Mouse (Mus musculus): ENCODE measurements at regions not wholly inside any gene's neighbourhood (a gene's known extent, or its start where the extent isn't known, plus 50 kb on each side); places are given as distances from the start of the nearest gene placed in this dataset.

DNA sequence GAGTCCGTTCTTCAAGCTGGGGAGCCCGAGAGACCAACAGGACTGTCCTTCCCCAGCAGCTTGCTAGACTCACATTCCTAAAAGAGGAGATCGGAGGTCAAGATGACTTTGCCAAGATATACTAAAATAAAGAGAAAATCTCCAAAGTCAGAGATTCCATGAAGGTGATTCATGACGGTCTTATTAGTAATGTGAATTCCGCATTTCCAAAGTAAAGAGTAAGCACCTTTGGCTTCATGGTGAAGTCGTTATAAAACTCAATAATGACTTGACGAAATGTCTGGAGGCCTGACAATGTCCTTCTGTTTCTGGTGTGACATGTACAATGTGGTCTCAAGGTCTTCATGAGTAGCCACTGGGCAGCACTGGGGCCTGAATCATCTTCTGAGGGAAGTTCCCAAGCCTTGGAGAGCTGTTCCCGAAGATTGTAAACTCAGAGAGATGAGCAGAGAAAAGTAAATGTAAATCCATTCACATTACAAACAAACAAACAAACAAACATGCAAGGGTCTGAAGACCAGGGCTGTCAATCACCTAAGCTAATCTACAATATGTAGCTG is 157.7 kb downstream of the Cog6 start:
- no peak for DNase-seq

DNA sequence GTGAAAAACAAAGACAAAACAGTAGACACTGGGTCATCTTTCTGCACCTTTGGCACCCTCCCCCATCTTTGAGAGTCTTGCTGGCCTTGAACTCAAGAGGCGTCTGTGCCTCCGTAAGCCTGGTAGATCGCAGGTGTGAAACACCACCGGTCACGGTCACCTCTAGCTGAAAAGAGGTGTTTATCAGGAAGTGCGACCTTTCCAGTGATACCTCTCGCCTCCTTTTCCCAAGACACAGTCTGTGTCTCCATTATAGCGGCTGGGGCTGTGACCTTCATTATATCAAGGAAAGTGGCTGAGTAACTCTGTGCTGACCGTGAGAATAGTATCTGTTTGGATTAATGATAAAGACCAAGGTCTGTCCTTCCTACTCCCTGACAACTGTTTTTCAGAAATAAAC is 158.8 kb downstream of the Cog6 start:
- DNase-seq, result no peak

DNA sequence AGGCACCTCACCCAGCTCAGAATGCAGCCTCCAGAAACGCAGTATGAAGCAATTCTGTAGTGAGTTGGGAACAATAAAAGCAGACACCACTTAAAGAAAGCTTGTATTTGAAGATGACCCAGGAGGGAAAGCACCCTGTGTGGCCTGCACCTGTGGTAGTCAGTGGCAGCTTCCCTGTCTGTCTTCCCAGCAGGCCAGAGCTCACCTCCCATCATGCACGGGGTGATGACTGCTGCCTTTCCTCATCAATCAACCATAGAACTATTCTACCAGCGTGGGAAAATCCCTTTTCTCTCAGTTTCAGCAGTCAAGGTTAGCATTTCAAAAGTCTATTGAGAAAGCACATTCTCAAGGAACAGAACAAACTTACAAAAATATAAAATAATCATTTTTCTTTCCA is 160.0 kb downstream of the Cog6 start:
- DNase-seq, result no peak

DNA sequence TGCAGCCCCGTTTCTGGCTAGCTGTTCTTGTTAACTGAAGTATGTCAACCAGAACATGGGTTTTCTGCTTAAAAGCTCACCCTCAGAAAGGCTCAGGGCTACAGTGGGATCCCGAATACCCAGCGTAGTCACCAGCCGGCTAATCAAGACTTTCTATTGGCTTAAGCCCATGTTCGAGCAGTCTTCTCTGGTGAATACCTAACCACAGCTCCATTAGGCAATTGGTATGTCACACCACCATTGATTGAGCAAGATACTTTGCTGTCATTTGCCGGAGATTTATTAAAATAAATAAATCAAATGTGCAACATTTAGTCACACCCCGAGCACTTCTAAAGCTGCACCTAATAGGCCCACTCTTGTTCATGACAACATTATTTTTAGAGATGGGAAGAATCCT is 162.5 kb downstream of the Cog6 start:
- no peak for DNase-seq

DNA sequence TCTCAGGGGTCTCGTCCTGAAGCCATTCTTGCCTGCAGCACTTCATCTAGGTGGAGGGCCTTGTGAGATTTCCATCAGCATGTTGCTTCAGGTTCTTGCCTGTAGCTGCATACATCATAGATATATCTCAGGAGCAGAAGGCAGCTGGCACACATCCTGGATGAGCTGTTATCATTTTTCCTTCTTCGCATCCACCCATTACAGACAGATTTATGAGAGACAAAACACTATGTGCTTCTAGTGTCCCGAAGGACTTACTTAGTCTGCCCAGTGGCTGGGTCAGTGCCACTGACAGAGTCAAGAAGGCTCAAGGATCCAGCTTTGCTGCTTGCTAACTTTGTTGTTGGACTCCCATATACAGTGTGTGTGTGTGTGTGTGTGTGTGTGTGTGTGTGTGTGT is 163.9 kb downstream of the Cog6 start:
- DNase-seq, result no peak

DNA sequence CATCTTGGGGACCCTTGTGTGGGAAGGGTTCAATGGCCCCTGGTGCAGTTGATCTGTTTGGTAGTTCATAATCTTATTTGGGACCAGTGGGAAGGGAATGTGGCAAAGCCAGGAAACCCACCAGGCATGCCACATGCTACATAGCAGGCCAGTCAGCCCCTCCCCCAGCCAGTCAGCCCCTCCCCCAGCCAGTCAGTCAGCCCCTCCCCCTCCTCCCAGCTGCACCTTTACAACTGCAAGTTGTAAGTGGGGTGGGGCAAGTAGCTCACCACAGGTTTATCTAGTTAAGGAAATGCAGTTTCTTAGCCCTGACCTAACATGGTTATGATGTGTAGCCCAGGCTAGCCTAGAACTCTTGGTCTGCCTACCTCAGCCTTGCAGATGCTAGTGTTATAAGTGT is 171.9 kb downstream of the Cog6 start:
- DNase-seq, result no peak

DNA sequence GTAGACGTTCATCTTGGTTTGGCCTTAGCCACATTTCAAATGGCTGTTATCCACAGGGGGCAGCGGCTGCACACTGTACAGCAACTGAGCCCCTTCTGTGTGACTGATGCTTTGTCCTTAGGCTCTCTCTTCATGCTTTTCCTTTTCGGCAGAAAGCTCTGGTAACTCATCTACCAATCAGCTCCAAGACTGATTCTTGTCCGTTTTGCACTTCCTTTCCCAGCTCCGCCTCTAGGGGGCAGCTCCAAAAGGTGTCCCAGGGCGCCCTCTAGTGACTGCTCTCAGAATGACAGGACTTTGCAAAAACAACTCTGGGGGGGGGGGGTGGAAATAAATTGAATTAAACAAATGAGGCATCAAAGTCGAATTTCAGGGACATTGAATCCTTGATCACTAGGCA is 173.0 kb downstream of the Cog6 start:
- DNase-seq, result peak; percentile 61

DNA sequence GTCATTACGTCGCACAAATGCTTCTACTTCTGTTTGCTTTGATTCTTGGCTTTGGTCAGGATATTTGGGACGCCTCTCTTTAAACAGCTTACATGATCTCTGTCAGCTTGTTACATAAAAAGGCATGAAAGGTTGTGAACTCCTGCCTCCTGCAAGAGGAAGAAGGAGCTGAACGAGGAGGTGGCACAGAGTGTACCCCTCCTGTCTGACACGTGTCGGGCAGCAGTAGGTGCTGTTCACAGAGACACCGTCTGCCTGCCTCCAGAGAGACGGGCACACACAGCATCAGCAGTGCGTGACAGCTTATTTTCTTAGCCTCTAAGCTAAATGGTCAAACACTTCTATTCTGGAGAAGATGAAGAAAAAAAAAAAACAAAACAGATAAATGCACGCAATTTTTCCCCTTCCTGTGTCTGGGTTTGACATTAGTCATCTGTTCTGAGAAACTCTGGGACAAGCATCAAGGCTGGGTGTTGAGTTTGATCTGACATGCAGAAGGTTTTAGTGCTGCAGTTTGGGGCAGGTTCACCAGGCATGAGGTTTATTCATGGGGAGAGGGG is 174.1 kb downstream of the Cog6 start:
- DNase-seq, result no peak

DNA sequence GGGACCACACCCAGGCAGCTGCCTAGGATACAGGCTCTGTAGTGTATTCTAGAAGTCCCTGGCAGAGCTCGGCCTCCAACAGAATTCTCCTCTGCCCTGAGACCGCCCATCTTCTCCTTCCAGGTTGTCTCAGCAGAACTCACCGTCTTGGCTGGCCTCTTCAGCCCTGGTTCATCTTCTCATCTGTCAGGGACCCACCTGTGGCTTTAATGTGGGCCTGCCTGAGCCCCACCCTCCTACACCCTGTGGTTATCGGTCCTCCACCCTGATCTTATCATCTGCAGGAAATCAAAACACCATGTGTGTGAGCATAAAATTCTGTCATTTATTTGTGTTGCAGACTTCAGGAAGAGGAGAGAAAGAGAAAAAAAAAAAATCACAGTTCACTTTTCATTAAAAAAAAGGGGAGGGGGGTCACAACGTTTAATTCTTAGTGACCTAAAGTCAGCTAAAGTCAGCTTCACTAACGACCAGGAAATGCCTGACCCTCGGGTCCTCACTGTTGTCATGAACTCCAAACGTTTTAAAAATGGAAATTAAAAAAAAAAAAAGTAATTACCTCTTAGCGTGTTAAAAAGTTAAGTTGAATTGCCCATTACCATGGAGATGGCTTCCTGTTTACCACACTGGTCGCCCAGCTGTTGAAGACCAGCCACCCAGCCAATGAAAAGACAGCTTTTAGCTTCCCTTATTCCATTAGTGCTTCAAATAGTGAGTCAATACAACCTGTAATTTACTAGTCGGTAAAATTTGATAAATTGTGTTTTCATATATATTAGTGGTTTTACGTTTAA is 176.7 kb downstream of the Cog6 start:
- DNase-seq, result no peak

DNA sequence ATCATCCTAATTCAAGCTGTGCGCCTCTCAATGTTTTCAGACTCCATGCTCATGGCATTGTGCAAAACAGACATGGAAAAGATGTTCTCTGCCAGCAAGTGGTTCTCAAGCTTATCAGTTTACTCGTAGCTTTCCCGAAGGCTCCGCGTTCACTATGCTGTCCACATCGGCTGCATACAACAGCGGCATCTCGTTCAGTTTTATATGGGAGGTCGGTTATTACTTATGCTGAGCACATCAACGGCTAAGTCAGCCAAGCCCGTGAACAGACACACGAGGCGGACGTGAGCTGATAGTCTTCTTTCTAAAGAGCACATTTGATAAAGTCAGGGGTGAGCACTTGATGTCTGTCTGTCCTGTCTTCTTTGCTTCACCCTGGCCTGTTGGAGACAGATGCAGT is 179.0 kb downstream of the Cog6 start:
- DNase-seq, result no peak

DNA sequence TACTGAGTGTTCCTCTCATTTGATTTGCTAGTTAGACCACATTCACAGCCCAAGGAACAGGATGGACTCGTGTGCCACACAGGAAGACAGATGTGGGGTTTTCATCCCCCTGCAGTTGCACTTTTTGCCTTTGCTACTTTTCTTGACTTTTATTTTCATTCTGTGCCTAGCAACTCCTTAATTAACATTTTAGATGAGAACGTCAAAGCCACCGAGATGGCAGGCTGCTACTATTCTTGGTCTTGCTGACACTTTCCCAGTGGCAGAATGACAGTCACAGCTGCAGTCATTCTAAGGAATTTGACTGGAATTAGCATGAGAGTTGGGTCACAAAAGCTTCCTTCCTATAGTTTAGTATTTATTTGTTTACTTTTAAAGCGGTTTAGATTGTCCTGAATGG is 179.5 kb downstream of the Cog6 start:
- no peak for DNase-seq

DNA sequence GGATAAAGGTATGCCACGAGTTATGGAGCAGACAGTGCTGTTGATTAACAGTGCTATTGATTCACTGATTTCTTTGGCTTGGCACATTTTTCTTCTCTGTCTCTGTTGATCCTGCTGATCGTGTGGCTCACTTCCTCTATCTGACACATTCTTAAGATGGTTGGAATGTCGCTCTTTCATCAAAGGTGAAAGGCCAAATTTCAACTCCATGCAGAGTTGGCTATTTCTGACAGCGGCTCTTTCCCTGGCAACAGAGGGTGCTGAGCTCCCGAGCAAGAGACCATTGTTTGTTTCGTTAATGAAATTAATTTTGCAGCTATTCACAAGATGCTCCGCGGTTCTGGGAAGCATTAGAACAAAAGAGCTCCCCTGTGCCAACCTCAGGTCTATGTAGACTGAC is 180.3 kb downstream of the Cog6 start:
- no peak for DNase-seq

DNA sequence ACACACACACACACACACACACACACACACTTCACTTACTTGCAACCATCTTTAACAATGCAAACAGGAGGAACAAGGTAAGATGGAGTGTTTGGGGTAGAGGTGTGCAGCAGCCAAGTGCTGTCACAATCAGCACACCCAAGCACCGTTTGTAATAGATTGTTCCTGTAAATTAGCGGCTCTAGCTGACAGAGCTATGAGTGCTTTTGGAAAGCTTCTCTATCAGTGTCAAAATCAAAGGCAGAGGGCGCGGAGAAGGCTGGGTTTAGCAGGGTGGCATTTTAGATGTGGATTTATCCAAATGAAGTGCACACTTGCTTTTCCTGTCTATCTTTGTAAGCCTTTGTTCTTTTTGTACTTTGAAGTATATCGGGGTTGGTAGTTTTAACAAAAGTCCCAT is 184.6 kb downstream of the Cog6 start:
- no peak for DNase-seq

DNA sequence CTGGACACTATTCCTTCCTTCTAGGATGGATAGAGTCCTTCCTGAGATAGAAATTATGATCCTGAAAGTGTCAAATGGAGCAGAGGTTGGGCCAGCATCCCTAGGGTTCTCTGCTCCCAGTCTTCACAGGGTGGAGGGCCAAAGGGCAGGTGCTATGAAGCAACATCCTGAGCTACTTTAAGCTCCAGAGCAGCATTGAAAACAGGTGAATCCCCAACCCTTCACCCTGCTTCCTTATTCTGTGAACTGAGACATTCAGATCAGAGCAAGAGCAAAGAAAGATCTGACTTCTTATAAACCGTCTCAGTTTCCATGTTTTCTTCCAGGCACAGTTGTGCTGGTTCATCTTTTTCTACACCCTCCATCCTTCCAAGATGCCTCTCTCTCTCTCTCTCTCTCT is 185.1 kb downstream of the Cog6 start:
- no peak for DNase-seq

DNA sequence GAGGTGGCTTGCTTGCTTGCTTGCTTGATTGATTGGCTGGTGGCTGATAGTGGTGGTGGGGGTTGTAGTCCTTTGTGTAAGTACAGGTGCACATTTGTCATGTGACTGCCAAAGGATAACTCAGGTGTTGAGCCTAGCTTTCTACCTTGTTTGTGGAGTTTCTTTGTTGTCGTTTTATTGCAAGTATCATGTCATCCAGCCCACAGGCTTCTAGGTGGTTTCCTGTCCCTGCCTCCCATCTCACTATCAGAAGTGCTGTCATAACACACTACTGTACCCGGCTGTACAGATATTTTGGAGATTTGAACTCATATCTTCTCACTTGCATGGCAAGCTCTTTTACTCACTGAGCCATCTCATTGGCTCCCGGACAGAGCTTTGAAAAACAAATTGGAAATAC is 186.9 kb downstream of the Cog6 start:
- DNase-seq, result no peak

DNA sequence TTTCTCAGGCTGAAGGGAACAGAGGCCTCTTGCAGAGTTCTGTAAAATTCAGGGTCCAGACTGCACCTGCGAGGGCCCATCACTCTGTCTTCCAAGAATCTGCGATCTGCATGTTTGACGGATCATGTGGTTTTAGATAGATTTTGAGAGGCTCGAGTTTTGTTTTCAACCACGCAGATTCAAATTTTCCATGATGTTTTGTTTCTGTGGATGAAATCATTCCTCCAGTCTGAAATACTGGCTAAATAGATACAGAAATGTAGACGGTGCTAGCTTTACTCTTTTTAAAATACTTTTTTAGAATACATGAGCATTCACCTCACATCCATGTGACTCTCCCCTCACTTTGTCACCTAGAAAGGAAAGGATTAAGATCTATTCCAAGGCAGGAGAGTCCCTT is 188.0 kb downstream of the Cog6 start:
- DNase-seq, result no peak

DNA sequence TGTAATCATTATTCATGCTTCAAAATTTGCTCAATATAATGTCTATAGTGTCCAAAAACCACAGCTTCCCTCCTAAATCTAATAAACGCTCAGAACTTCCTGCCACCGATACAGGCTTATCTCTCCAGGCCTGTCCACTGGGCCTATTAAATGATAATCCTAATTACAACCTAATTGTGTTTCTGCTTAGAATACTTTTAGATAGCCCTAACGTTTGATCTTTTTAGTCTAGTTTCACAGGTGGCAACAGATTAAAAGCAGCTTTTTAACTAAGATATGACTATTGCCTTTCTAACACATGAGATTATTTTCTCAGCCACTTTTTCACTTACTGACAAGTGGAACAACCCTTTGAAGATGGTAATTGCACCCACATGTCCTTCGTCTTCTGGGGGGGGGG is 188.6 kb downstream of the Cog6 start:
- no peak for DNase-seq

DNA sequence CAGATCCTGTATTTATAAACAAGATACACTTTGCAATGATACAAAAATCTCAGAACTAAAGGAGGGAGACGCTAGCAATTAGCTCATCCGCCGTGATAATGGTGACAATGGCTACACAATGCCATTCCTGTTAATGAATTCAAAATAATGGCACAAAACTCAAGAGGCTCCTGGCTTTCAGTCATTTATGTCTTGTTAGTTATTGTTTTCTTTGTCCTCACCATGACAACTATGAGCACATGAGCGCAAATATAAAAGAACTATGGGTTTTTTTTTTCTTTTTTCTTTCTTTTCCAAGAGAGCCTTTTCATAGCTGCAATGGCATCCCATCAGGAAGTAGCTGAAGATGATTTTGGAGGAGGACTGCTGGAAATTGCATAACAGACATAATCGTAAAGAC is 194.2 kb downstream of the Cog6 start:
- no peak for DNase-seq

DNA sequence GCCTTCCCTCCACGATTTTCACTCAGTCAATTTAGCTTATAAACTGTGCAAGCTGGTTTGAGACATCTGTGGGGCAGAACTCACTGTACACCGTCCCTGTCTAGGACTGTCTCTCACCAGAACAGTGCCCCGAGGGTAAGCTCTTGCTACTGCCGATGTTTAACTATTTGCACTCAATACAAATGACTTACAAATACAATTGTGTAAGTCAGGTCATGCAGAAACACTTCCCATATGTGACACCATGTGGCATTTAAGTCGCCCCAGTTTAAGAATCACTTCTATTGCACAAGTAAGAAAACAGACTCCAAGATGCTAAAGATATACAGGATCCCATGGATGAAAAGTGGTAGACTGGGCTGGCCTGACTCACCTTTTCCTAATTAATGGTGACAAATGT is 195.6 kb downstream of the Cog6 start:
- no peak for DNase-seq

DNA sequence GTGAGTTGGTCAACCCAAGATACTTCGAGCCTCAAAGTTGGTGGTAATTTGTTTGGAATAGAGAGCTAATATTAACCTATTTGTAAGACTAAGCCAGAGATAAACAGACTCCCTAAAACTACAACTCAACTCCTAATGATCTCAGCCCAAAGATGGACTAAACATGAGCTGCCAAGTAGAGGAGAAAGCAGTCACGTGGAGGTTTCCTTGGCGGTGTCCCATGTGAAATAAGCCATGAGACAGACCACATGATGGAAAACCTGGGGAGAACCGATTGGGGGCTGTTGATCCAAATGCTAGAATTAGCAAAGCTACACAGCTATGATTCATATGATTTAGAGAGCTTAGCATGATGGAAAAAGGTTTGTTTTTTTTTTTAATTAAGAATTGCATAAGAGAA is 198.6 kb downstream of the Cog6 start:
- no peak for DNase-seq

DNA sequence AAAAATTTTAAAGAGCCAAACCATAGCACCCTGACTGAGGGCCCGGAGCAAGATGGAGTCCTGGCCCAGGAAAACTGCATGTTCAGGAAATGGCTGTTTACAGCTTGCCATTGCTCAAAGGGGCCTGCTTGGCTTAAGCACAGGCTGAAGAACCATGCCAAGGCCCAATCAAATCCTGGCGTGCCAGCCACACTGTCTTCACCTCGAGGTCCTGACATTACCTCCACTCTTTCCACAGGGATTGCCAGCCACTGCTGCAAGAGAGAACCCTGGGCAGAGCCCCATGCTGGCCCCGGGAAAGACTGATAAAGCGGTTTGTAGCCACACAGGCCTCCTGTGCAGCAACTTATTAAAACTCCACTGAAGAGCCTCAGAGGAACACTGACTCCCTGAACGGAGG is 199.6 kb downstream of the Cog6 start:
- DNase-seq, result no peak

DNA sequence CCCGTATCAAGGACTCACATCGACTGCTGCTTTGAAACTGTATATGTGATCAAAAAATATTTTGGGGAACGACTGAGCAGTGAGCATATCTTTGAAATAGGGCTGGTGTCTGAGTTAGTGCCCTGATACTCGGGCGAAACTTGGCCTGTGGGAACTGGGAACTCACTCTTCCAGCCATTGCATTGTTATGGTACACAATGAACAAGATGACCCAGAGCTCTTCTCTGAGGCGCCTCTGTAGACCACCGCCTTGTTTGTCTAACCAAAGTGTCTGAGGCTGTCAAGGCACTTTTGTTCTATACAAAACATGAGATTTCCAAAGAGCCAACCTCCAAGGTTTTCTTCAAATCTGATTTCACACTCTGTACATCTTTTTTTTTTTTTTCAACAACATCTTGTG is 201.5 kb downstream of the Cog6 start:
- no peak for DNase-seq

DNA sequence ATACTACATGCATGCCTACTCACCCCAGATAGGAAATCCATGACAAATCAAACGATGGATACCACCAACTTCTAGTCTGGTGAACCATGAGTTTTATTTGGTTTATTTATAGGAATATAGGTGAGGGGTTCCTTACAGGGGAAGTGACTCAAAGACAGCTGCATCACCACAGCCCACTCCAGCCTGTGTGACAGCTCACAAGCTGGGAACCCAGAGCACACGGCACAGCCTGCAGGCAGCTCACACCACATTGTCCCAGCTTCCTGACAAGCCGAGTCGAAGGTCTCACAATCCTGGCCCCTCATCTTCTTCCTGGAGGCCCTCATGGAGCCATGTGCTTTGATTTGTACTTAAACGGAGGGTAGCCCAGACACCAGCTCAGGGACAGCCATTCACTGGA is 214.7 kb downstream of the Cog6 start:
- DNase-seq, result no peak

DNA sequence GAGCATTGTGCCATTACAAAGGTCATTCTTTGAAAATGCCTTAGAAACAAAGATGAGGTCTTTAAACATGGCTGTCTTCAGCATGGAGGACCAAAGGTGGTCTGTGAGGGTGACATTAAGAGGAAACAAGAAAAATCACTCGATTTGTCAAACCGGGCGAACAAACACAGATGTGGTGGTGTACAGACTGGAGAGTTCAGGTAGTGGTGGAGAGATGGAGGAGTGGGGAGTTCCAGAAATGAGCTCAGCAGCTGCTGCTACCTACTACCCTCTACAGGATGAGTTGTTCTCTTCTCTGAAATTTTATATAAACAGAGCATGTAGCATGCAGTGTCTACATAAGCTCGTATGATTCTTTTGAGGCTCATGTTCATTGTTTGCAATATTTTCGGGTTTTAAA is 215.6 kb downstream of the Cog6 start:
- DNase-seq, result no peak

DNA sequence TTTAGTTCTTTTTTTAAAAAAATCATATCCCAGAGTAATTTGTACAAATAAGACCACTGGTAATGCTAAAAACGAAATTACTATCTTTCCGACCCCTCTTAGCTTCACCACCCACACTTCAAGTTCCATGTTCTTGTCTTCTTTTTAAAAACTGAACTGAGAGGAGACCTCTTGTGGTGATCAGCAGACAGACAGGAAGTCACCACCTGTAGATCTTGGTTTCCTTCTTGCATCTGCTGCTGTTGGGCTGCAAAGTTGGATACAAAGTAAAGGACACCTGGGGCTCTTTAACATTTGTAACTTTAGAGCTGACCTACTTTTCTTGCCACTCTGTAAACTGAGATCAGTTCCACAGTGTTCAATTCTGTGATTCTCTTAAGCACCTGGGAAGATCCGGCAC is 216.4 kb downstream of the Cog6 start:
- no peak for DNase-seq

All from cerebellum, adult 9-11 months (tissue).